Mouse (Mus musculus) midbrain, embryonic 12.5 days (tissue): ENCODE results near the gene Fez2. TPM values are rescaled to one million over a fixed set of nuclear protein-coding genes. Genes with fewer than 3 reads are reported as not detected.
A peak's percentile ranks its signal among the peaks of the same experiment; 100 is the strongest.

ENCODE experiments used
- ATAC-seq: fragments of 200-750 bp; cut with Nextera tagmentation; 2 replicates; pipeline ENCODE4 v1.8.0; 2017; ENCODE audit warnings: low read depth, moderate TSS enrichment, moderate library complexity; ENCODE audit not compliant: low FRiP score
- H3K27ac ChIP-seq: fragments of 300-500 bp; sonication (generic); replicated peaks from 2 replicates; pipeline ENCODE4 v1.5.1; 2016; ENCODE audit warnings: mild to moderate bottlenecking
- H3K27me3 ChIP-seq: fragments of 300-500 bp; sonication (generic); 2 replicates; pipeline ENCODE4 v1.6.1; 2016; ENCODE audit warnings: mild to moderate bottlenecking
- H3K36me3 ChIP-seq: fragments of 300-500 bp; sonication (generic); 2 replicates; pipeline ENCODE4 v1.6.1; 2016
- H3K4me1 ChIP-seq: fragments of 300-500 bp; sonication (generic); 2 replicates; pipeline ENCODE4 v1.6.1; 2016
- H3K4me2 ChIP-seq: fragments of 300-500 bp; sonication (generic); replicated peaks from 2 replicates; pipeline ENCODE4 v1.6.1; 2016; ENCODE audit warnings: mild to moderate bottlenecking, moderate library complexity
- H3K4me3 ChIP-seq: fragments of 300-500 bp; sonication (generic); 2 replicates; pipeline ENCODE4 v1.5.1; 2016; ENCODE audit warnings: mild to moderate bottlenecking
- H3K9ac ChIP-seq: fragments of 300-500 bp; sonication (generic); replicated peaks from 2 replicates; pipeline ENCODE4 v1.6.1; 2016; ENCODE audit warnings: mild to moderate bottlenecking, moderate library complexity
- H3K9me3 ChIP-seq: fragments of 300-500 bp; sonication (generic); 2 replicates; pipeline ENCODE4 v1.6.1; 2016; ENCODE audit warnings: mild to moderate bottlenecking
- WGBS: fragments of 180-500 bp; shearing (Covaris S2); methylation state at CpG from one replicate; pipeline ENCODE4 v1.1.7; 2016; 5-methylcytosine and 5-hydroxymethylcytosine counted together
- polyA plus RNA-seq: library from polyadenylated mRNA; unstranded; fragments of >200 nt; fragmentation: Nextera tagmentation; extraction: Ambion mirVana; gene quantifications from 2 replicates; pipeline ENCODE4 v1.2.1, GENCODE M21; 2016

Gene Fez2
- polyA plus RNA-seq, 1 experiment from 2014 or later, result 43.7 TPM

DNA sequence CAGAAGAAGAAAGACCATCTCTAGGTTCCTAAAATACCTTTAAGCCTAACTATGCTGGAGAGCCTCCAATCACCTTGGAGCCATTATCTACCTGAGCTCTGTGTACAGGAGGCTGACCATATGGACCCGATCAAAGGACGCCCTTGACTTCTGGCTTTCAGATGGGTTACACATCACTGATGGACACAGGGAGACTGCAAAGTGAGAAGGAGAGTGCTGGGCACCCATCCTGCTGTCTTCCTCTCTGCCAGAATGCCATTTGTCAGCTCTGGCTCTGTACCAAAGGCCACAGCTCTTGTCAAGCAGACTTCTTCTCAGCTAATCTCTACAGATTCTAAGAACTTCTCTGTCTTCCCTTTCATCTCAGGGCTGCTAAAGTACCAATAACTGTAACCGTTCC, 12.6 kb downstream of the Fez2 start:
- no peak overlapping the region for H3K9ac ChIP-seq
- H3K4me2 ChIP-seq, result no peak overlapping the region
- H3K4me1 ChIP-seq, result no peaks in the 10 kb centered on the region
- H3K27me3 ChIP-seq, result no peaks in the 10 kb centered on the region; the same call in 1 of the 2 replicates
- H3K4me3 ChIP-seq, result no peak overlapping the region
- H3K27ac ChIP-seq, result no peak overlapping the region
- no peaks in the 10 kb centered on the region for H3K9me3 ChIP-seq
- WGBS, result 98% methylated on average over 3 of the region's 3 CpGs
- H3K36me3 ChIP-seq, result peaks cover 29% of the 10 kb centered on the region
- ATAC-seq, result no peak

DNA sequence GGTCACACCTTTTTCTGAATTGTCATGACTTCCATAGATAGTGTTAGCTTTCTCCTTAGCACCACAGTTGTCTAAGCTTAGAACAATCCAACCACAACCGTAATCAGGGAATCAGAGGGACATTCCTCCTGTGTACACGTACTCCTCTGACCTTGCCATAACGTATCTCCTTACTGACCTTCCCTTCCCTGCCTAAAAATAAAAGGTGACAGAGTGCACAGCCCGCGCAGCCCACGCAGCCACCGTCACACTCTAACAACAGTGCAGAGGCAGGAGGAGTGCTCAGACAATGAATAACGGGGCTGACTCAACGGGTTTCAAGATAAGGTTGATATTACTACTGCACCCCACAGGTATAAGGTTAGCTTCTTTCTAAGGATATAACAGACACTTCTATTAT, 14.1 kb downstream of the Fez2 start:
- WGBS, result 95% methylated on average over 9 of the region's 9 CpGs
- no peak overlapping the region for H3K4me3 ChIP-seq

DNA sequence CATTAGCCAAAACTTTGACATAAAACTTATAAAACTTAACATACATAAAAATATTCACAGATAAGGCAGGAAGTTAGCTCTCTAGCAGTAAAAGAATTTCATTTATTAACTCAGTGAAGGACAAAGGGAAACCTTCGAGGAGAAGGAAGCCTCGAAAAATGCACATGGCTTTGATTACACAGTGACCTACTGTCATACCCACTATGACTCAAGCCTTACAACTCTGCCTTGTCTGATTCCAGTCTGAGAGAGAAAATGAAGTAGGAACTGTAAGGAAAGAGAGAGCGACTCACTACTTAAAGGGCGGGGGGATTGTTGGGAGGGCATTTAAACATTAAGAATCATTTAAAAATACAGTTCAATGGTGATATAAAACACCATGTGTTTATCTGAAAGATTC, 14.7 kb downstream of the Fez2 start:
- no peak overlapping the region for H3K4me2 ChIP-seq
- no peaks in the 10 kb centered on the region; the same call in 1 of the 2 replicates for H3K27me3 ChIP-seq
- no peaks in the 10 kb centered on the region for H3K9me3 ChIP-seq
- no peak overlapping the region for H3K27ac ChIP-seq
- ATAC-seq, result no peak
- no peak overlapping the region for H3K9ac ChIP-seq
- WGBS, result 87% methylated on average over 4 of the region's 4 CpGs
- H3K4me3 ChIP-seq, result no peak overlapping the region
- H3K4me1 ChIP-seq, result no peaks in the 10 kb centered on the region
- peaks cover 33% of the 10 kb centered on the region for H3K36me3 ChIP-seq

More for the DNA sequence above, 14.1 kb downstream of the Fez2 start:
- ATAC-seq, result no peak
- no peak overlapping the region for H3K9ac ChIP-seq
- no peaks in the 10 kb centered on the region for H3K9me3 ChIP-seq
- no peaks in the 10 kb centered on the region; the same call in 1 of the 2 replicates for H3K27me3 ChIP-seq
- peaks cover 33% of the 10 kb centered on the region for H3K36me3 ChIP-seq
- H3K27ac ChIP-seq, result no peak overlapping the region
- no peaks in the 10 kb centered on the region for H3K4me1 ChIP-seq
- H3K4me2 ChIP-seq, result no peak overlapping the region

DNA sequence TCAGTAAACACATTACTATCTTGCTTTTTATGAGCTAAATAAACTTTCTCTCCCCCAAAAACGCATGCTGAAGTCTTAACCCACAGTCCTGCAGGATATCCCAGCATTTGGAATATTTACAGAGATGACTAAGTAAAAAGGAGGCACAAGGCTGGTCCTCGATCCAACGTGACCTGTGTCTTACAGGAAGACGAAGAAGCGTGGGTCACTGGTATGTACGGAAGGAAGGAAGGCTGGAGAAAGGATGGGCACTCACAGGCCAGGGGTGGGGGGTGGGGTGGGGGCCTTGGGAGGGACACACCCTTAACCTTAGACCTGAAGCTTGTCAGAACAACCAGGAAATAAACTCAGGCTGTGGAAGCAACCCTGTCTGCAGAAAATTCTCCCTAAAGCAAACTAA, 15.8 kb downstream of the Fez2 start:
- no peaks in the 10 kb centered on the region; the same call in 1 of the 2 replicates for H3K27me3 ChIP-seq
- peaks cover 33% of the 10 kb centered on the region for H3K36me3 ChIP-seq
- no peak for ATAC-seq
- no peak overlapping the region for H3K4me2 ChIP-seq
- H3K9ac ChIP-seq, result no peak overlapping the region
- 90% methylated on average over 6 of the region's 6 CpGs for WGBS
- H3K4me3 ChIP-seq, result no peak overlapping the region
- no peaks in the 10 kb centered on the region for H3K9me3 ChIP-seq
- H3K4me1 ChIP-seq, result no peaks in the 10 kb centered on the region
- H3K27ac ChIP-seq, result no peak overlapping the region

DNA sequence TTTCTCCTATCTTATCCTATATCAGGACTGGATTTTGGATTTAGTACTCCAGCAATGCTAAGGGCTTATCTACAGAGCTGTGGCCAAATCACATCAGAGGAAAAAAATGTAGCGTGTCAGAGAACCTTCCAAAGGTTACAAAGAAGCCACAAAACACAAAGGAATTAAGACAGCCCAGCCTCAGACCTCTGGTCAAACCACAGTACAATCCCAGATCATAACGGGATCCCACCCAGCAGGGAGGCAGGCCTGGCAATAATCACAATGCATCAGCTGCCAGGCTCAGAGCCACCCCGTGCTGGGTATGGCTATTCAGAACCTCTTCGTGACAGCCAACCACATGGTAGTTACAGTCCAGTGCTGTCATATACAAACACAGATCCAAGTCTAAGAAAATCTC, 16.2 kb downstream of the Fez2 start:
- H3K9me3 ChIP-seq, result no peaks in the 10 kb centered on the region
- H3K27ac ChIP-seq, result no peak overlapping the region
- 37% methylated on average over 4 of the region's 4 CpGs for WGBS
- H3K4me3 ChIP-seq, result no peak overlapping the region
- H3K36me3 ChIP-seq, result peaks cover 33% of the 10 kb centered on the region
- peak; percentile 66 for ATAC-seq
- no peaks in the 10 kb centered on the region; the same call in 1 of the 2 replicates for H3K27me3 ChIP-seq
- H3K9ac ChIP-seq, result no peak overlapping the region
- no peaks in the 10 kb centered on the region for H3K4me1 ChIP-seq
- no peak overlapping the region for H3K4me2 ChIP-seq

DNA sequence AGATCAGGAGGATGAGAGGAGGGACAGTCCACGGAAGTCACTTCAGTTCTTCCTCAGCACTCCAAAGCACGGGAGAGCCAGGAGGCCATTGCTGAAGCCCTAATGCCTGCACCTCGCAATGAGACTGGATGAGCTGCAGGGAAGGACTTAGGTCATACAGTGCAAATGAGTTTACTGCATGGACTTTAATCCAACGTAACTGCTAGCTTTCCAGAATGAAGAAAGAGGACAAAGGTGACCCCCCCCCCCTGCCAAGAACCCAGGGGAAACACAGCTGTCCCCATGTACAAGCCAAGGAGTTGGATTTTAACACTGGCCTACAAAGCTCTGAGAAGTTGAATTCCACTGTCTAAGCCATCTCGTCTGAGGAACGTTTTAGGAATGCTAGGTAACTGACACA, 16.6 kb downstream of the Fez2 start:
- WGBS, result 65% methylated on average over 6 of the region's 6 CpGs
- H3K27me3 ChIP-seq, result no peaks in the 10 kb centered on the region; the same call in 1 of the 2 replicates
- no peaks in the 10 kb centered on the region for H3K4me1 ChIP-seq
- H3K27ac ChIP-seq, result no peak overlapping the region
- ATAC-seq, result no peak
- H3K9me3 ChIP-seq, result no peaks in the 10 kb centered on the region
- H3K4me3 ChIP-seq, result no peak overlapping the region
- H3K36me3 ChIP-seq, result peaks cover 33% of the 10 kb centered on the region
- no peak overlapping the region for H3K9ac ChIP-seq
- H3K4me2 ChIP-seq, result no peak overlapping the region

DNA sequence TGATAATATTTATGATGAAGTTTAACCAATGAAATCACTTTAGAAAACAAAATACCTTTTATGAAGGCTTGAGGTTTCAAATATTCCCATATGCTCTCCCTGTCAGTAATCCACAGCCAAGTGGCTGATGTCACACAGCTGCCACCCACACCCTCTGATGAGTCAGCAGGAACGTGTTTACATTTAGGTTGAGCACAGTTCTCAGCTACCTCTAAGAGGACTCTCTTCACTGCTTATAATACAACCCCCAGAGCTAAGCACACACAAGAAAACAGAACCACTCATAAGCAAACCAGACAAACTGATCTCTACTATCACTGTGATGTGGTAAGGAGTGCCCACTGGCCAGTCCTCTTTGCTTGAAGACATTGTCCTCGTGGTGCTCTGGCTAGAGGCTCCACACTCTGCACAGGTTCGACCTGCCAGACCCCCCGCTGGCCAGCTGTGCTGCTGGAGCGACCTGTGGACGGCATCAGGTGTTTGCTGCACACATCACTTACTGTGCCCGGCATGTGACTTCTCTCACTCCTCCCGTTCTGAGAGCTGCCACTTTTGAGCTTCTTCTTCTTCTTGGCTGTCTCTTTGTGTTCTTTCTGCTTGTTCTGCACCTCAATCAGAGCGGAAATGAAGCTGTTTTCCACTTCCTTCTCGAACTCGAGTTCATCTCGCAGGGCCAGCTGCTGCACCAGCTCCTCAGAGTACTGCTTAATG, 17.7 kb downstream of the Fez2 start:
- Histone ChIP-seq H3K9me3 (no peaks in the 10 kb centered on the region), H3K9ac (no peak overlapping the region), H3K4me1 (no peaks in the 10 kb centered on the region), H3K4me2 (no peak overlapping the region), H3K36me3 (peaks cover 35% of the 10 kb centered on the region), H3K4me3 (no peak overlapping the region), H3K27ac (no peak overlapping the region), H3K27me3 (no peaks in the 10 kb centered on the region; the same call in 1 of the 2 replicates)
- no peak for ATAC-seq
- 86% methylated on average over 12 of the region's 12 CpGs for WGBS

DNA sequence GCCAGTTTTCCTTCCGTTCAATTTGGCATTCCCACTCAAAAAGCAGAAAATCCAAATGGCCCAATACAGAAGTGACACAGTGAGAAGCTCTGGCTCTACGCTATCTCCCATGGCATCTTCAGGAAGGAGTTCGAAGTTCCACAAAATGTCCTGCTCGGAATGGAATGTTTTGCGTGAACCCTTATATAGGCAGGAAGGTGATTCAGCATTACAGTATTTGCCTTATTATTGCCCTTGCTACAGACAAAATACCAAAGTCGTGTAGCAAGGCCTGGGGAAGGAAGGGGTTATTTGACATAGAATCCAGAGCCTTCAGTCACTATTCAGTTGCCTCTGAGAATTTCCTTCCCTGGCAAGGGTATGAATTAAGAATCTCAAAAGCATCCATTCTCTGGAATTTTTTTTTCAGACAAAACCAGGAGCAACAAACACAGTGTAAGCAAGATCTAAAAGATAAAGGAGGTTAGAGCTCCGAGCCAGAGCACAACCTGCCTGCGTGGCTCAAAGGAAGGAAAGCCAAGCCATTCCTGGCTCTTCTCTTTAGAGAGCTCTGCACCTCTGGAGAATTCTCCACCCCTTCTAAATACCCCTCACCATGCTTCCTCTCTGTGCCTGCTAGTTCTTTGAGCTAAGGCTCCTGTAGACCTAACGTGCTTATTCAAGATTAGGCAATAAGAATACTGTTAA, 25.4 kb downstream of the Fez2 start:
- Histone ChIP-seq H3K27me3 (no peaks in the 10 kb centered on the region), H3K4me3 (no peak overlapping the region), H3K9me3 (no peaks in the 10 kb centered on the region), H3K4me1 (no peaks in the 10 kb centered on the region), H3K36me3 (0 out of 2 replicates have a peak, but pooled peaks cover 4% of the 10 kb centered on the region), H3K27ac (no peak overlapping the region), H3K4me2 (no peak overlapping the region), H3K9ac (no peak overlapping the region)
- no peak for ATAC-seq
- 87% methylated on average over 9 of the region's 9 CpGs for WGBS

DNA sequence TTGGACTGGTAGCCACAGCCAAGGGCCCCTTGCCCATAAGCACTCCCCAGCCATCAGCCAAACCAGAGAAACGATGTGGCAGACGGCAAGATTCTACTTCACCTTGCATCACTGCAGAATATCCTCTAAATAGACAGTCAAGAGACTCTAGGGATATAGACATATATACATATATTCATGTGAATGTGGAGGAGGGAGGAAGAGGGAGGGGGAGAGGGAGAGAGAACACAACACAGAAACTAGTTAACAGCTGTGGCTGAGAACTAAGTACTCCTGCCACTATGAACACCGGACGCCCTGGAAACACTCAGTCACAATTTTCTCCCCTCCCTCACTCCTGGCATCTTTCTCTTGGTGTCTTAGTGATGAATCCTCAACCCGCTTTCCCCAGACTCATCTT, 28.4 kb downstream of the Fez2 start:
- H3K27ac ChIP-seq, result no peak overlapping the region
- H3K9me3 ChIP-seq, result no peaks in the 10 kb centered on the region
- H3K9ac ChIP-seq, result no peak overlapping the region
- H3K4me2 ChIP-seq, result no peak overlapping the region
- H3K4me3 ChIP-seq, result no peak overlapping the region
- ATAC-seq, result no peak
- H3K4me1 ChIP-seq, result no peaks in the 10 kb centered on the region
- 95% methylated on average over 5 of the region's 5 CpGs for WGBS
- H3K27me3 ChIP-seq, result no peaks in the 10 kb centered on the region
- 0 out of 2 replicates have a peak, but pooled peaks cover 2% of the 10 kb centered on the region for H3K36me3 ChIP-seq

DNA sequence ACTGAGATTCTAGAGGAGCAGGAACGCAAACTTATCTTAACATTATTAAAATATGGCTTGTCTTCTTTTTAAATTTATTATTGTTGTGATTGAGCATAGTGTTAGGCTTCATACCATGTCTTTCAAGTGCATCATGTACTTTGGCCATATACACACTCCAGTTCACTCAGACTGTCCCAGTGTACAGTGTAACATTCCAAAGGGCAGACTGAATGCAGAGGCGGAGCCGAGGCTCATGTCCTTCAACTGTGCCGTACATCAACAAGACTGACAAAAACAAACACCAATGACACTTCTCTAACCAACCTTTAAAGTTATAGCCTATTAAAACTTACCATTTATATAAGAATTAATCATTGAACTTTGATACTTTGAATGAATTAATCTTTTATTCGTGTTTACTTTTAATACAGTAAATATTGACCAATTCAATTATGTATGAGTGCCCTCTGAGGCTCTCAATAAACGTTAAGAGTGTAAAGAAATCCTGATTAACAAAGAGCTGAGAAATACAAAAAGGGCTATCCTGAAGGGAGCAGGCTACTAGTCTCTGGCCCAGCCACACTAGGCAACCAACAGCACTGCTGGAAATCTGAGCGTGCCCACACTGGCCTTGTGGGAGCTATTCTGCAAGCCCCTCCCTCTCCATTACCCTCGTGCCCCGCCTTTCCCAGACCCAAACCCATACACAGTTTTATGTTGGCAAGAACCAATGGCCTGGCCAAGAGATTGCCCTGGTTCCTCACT, 29.7 kb downstream of the Fez2 start:
- WGBS, result 91% methylated on average over 9 of the region's 9 CpGs
- no peak for ATAC-seq

DNA sequence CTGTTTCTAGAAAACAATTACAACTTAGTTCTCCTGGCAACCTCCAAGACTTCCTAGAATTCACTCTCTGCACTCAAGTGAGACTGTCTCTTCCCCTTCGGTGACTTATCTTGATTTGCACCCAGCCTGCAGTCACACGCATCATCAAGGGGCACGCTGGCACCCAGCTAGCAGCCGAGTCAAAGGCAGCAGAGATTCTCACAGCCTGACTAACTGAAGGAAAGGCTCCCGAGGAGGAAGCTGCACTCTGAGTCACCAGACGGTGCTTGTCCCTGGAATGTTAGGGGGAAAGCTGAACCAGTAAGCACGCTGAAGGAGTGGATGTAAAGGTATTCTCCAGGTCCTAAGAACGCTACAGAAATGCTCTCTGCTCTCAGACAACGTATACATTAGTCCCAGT, 30.3 kb downstream of the Fez2 start:
- 86% methylated on average over 9 of the region's 9 CpGs for WGBS
- Histone ChIP-seq H3K4me1 (no peaks in the 10 kb centered on the region), H3K4me3 (no peak overlapping the region), H3K9me3 (no peaks in the 10 kb centered on the region), H3K4me2 (no peak overlapping the region), H3K9ac (no peak overlapping the region), H3K36me3 (0 out of 2 replicates have a peak, but pooled peaks cover 2% of the 10 kb centered on the region), H3K27ac (no peak overlapping the region), H3K27me3 (no peaks in the 10 kb centered on the region)
- ATAC-seq, result no peak

More for the DNA sequence above, 29.7 kb downstream of the Fez2 start:
- no peaks in the 10 kb centered on the region for H3K4me1 ChIP-seq
- no peaks in the 10 kb centered on the region for H3K9me3 ChIP-seq
- no peak overlapping the region for H3K9ac ChIP-seq
- no peak overlapping the region for H3K4me3 ChIP-seq
- H3K27me3 ChIP-seq, result no peaks in the 10 kb centered on the region
- no peak overlapping the region for H3K4me2 ChIP-seq
- H3K36me3 ChIP-seq, result 0 out of 2 replicates have a peak, but pooled peaks cover 2% of the 10 kb centered on the region
- no peak overlapping the region for H3K27ac ChIP-seq

DNA sequence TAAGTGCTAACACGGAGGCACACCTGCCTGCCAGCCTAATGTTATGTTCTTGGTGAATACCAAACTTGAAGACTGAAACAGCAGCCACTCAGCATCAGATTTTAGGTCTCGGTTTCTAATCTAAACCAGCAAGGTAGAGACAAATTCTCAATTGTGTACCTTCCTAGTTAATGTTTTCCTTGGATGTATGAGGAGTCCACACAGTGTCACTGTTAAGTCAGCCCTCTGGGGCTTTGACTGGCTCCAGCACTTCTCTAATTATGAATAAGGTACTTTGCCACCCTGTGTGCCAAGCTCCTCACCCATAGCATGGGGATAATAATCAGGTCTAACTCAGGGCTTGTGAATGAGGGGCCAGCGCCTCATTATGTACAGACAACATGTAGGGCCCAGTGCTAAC, 35.6 kb downstream of the Fez2 start:
- Histone ChIP-seq H3K27me3 (no peaks in the 10 kb centered on the region), H3K36me3 (peaks cover 21% of the 10 kb centered on the region; the same call in 1 of the 2 replicates)
- 96% methylated on average over 3 of the region's 3 CpGs for WGBS

More for the DNA sequence above, 35.6 kb downstream of the Fez2 start:
- no peaks in the 10 kb centered on the region for H3K9me3 ChIP-seq
- no peaks in the 10 kb centered on the region for H3K4me1 ChIP-seq
- no peak for ATAC-seq
- H3K9ac ChIP-seq, result no peak overlapping the region
- H3K4me3 ChIP-seq, result no peak overlapping the region
- H3K27ac ChIP-seq, result no peak overlapping the region
- H3K4me2 ChIP-seq, result no peak overlapping the region
